Mouse (Mus musculus) small intestine, adult 2 months (tissue): ENCODE data around the gene Tceanc. TPM values are rescaled to one million over a fixed set of nuclear protein-coding genes. Genes with fewer than 3 reads are reported as not detected.

ENCODE experiments used
- H3K27ac ChIP-seq: fragments of 200-500 bp; 2 replicates; pipeline ENCODE4 v1.5.1; 2012; ENCODE audit warnings: low read depth, low read length, control low read depth, inconsistent platforms; ENCODE audit not compliant: insufficient read depth
- H3K27me3 ChIP-seq: fragments of 200-500 bp; 2 replicates; pipeline ENCODE4 v1.6.1; 2012; ENCODE audit warnings: mild to moderate bottlenecking, moderate library complexity, low read length, inconsistent platforms; ENCODE audit not compliant: control insufficient read depth, insufficient read depth
- H3K36me3 ChIP-seq: fragments of 200-500 bp; 2 replicates; pipeline ENCODE4 v1.6.1; 2012; ENCODE audit warnings: mild to moderate bottlenecking, low read length, control low read depth, inconsistent platforms; ENCODE audit not compliant: control insufficient read depth, insufficient read depth
- H3K4me1 ChIP-seq: fragments of 200-500 bp; 2 replicates; pipeline ENCODE4 v1.6.1; 2012; ENCODE audit warnings: low read length, inconsistent platforms, mixed read lengths; ENCODE audit not compliant: control insufficient read depth, insufficient read depth, insufficient read length
- H3K4me3 ChIP-seq: fragments of 200-500 bp; 2 replicates; pipeline ENCODE4 v1.5.1; 2012; ENCODE audit warnings: low read depth, mild to moderate bottlenecking, control low read depth, inconsistent platforms, low read length, moderate library complexity
- CTCF ChIP-seq: fragments of 200-500 bp; IDR thresholded peaks from 2 replicates; pipeline ENCODE4 v1.5.1; 2012; ENCODE audit warnings: low read depth, mild to moderate bottlenecking, control low read depth, inconsistent platforms, low read length, moderate library complexity, mixed read lengths; ENCODE audit not compliant: insufficient replicate concordance, insufficient read length; ENCODE audit errors: extremely low read depth
- POLR2A ChIP-seq: fragments of 200-500 bp; IDR thresholded peaks from 2 replicates; pipeline ENCODE4 v1.6.1; 2012; ENCODE audit warnings: low read depth, mild to moderate bottlenecking, control low read depth, inconsistent platforms, low read length, moderate library complexity
- WGBS: fragments of 180-500 bp; shearing (Covaris S2); methylation state at CpG from one replicate; pipeline ENCODE4 v1.1.7; 2018; 5-methylcytosine and 5-hydroxymethylcytosine counted together
- polyA plus RNA-seq: library from polyadenylated mRNA; depleted of rRNA; stranded (reverse); fragments of >200 nt; gene quantifications from 2 replicates; pipeline ENCODE4 v1.2.3, GENCODE M21; 2012; rRNA removed

Tceanc gene
- polyA plus RNA-seq, 1 experiment, result 0.23 TPM

DNA sequence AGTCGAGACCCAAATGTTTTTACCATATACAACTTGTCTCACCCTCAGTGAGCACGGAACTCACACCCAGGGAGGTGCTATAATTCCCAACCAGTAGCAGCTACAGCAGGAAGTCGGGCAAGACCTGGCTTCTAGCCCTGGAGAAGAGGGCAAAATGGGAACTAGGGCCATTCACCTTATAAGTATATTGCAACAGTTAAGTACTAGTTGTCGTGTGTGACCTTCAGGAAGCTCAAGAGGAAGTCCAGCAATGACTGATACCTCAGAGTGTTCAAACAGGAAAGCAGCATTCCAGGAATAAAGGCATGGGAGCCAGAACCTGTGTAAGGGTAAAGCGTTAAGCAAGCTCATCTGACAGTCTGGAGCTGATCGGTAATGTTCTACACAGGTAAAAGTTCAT lies 64.8 kb downstream of the Tceanc start:
- Histone ChIP-seq H3K27ac (no peak overlapping the region), H3K27me3 (no peaks in the 10 kb centered on the region), H3K4me3 (no peak overlapping the region), H3K36me3 (peaks cover 4% of the 10 kb centered on the region; the same call in 1 of the 2 replicates), H3K4me1 (no peaks in the 10 kb centered on the region)
- WGBS, result 69% methylated on average over 6 of the region's 6 CpGs
- TF ChIP-seq POLR2A (no peak), CTCF (no peak)

Other genes starting within 250 kb of the Tceanc start
- gene Trappc2, start 78.0 kb downstream of the Tceanc start, polyA plus RNA-seq, result 0.17 and 0.22 TPM in 2 replicates
- 0.22 and 0.56 TPM in 2 replicates for gene Ofd1, start 77.9 kb downstream of the Tceanc start, polyA plus RNA-seq
- gene Rab9, start 38.7 kb downstream of the Tceanc start, polyA plus RNA-seq, result 1.7 and 2.3 TPM in 2 replicates
- 0.06 and 0.09 TPM in 2 replicates for gene Egfl6, start 67.2 kb upstream of the Tceanc start, polyA plus RNA-seq